Mouse (Mus musculus): ENCODE results near the gene Uncx.

Gene Uncx

DNA sequence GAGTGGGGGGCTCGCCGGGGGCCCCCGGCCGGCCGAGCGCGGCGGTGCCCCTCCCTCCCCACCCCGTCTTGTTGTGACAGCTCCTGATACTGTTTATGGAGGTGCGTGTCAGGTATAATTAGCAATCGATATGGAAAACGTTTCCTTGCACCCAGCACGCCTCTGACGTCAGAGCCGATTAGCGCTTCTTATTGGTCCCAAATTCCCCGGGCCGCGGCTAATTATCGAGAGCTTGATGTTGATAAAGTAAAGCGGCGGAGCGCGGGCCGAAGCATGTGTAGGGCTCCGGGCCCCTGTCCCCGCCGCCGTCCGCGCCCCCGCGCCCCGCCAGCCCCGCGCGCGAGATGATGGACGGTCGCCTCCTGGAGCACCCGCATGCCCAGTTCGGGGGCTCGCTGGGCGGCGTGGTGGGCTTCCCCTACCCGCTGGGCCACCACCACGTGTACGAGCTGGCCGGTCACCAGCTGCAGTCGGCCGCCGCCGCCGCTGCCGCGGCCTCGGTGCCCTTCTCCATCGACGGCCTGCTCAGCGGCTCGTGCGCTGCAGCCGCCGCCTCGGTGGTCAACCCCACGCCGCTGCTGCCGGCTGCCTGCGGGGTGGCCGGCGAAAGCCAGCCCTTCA is 466 bp downstream of the Uncx start:
- no peak for DNase-seq

GRCm38 (mm10) chr5:139544271-139545135 is 1.2 kb downstream of the Uncx start:
- no peak for DNase-seq

- DNase-seq, result no peak
These were observed 1.9 kb downstream of the Uncx start for GRCm38 (mm10) chr5:139545221-139545620.

- DNase-seq, result no peak
These were observed 2.5 kb downstream of the Uncx start for GRCm38 (mm10) chr5:139545673-139546335.

GRCm38 (mm10) chr5:139546336-139546770 is 3.1 kb downstream of the Uncx start:
- DNase-seq, result no peak

GRCm38 (mm10) chr5:139546771-139547420 is 3.6 kb downstream of the Uncx start:
- no peak for DNase-seq

DNA sequence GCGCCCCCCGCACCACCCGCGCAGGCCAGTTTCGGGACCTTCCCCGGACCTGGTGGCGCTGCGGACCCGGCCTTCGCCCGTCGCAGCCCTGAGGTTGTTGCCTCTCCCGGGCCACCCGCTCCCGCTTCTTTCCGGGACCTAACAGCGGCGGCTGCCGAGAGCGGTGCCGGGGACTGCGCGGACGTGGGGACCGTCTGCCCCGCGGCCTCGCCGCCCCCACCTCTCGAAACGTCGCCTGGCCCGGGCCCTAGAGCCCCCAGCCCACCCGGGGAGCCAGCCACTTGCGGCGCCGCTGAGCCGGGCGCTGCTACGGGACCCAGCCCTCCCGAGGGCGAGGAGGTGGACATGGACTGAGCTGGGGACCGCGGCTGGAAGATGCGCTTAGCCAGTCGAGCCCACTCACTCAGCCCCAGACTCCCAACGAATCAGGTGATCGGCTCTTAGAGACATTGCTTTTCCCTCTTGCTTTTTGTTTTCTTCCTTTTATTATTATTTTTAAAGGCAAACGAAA is 4.2 kb downstream of the Uncx start:
- no peak for DNase-seq

DNA sequence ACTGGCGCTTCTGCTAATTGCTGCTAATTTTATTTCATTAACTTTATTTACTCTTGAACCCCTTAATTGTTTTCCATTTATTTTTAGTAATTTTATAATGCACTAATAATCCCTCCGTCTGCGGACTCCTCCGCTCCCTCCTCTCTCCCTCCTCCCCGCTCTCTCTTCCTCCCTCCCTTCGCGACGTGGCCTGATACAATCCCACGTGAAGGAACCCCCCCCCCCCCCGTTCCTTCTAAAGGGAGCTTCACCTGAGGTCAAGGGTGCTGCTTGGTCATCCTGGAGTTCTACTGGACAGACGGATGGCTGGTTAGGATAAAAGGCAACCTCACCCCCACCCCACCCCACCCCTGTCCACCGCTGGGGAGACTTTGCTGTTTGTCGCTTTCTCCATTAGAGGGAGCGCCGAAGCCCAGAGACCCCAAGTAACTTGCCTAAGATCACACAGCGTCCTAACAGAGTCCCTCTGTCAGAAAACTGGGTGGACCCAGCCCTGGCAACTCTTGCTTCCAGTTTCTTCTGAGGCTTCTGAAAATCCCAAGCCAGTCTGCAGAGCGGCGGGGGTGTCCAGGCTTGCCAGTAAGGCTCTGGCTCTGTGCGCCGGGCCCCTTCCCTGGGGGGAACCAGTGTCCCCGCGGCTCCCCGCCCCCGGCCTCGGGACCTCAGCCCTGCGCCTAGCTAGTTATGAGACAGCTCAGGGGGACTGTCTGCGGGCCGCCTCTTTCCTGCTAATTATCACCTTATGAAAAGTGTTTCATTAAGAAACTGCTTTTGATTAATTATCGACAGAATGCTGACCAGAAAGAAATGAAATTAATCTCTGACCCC is 10.4 kb downstream of the Uncx start:
- DNase-seq, result no peak

GRCm38 (mm10) chr5:139554478-139555335 is 11.4 kb downstream of the Uncx start:
- DNase-seq, result no peak

DNA sequence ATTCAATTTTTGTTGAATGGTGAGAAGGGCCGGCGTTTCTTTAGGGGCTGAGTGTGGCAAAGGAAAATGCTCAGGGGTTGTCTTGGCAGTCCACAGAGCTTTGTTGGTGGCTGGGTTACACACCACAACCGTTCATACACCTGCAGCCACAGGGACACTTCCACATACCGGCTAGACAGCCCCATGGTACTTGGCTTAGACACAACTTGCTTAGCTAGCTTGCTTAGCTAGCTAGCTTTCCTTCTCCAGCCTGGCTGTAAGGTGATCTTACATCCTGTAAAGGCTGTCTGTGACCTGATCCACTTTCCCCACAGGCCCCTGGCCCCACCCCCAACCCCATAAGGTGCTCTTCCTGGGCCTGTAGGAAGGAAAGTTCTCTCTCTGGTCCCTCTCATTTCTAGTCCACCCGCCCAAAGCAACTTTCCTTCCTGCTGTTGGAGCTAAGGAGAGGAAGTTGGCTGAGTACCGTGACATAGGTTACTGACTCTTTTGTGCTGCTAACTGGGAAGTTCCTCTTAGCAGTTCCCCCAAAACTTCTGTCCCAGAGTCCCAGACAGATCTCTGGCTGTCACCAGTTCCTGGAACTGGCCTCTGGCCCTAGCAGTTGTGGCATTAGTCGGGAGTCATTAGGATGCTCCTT is 12.3 kb downstream of the Uncx start:
- DNase-seq, result no peak

- no peak for DNase-seq
These were observed 12.9 kb downstream of the Uncx start for GRCm38 (mm10) chr5:139556116-139556678.

DNA sequence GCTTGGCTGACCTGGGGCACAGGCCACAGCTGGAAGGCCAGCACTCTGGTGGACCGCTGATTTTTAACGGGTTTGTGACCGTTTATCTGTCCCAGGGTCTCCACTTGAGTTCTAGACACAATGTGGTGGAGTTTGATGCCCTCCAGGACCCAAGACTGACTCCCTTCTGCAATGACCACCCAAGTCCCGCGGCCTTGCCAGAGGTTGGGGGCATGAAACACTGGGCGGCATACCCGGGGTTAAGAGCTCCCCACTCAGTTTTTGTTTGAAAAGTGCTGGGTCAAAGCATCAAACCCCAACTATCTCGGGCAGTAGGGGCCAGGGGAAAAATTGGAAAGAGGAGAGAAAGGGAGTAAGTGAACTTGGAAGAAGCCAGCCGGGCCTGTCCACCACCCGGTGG is 13.8 kb downstream of the Uncx start:
- DNase-seq, result no peak

DNA sequence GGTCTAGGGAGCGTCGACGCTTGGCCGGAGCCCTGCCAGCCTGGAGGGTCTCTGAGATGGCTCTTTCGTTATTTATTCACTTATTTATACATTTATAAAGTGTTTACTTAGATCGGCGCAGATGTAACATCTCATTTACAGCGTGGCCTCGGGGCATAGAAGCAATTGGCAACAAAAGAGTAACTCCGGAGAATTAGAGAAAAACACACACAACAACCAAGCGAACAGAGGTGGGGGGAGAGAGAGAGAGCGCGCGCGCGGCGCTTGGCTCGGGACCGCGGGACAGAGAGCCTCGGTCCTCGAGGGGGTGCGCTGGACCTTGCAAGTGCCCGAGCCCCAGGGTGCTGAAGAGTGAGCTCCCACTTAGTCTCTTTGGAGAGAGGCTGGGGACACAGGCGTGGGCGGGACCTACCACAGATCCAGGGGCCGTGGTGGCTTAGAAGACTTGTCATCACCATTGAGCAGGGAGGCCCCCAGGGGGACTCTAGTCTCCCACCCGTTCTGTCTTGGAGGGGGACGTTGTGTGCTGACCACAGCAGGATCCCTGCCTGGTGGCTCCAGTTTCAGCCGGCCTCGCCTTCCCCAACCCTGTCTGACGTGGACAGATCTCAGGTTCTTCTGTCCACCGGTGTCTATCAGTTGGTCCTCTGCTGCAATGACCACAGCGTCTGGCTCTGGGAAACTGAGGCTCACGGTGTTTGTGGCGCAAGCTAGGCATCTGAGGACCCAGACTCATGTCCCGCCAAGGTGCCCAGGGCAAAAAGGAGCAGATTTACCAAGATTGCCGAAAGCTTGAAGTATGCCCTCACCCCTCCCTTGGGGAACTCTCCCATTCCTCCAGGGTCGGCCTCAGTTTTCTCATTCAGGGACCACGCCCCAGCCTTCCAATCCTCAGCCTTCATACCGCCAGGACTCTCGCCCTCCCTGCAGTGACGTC is 14.5 kb downstream of the Uncx start:
- no peak for DNase-seq

DNA sequence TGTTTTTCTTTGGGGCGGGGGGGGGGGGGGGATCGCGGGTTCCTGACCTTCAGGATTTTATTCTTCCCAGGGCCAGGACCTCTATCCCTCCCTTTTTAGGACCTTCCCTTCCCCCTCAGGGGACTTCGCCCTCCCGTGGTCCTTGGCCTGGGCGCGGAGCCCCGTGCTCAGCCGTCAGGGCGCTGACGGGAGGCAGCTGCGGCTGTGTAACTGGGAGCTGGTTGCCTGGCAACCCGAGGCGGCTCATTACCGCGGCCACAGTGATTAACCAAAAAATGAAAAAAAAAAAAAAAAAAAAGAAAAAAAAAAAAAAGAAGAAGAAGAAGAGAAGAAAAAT is 15.1 kb downstream of the Uncx start:
- DNase-seq, result peak; percentile 40 to 60

DNA sequence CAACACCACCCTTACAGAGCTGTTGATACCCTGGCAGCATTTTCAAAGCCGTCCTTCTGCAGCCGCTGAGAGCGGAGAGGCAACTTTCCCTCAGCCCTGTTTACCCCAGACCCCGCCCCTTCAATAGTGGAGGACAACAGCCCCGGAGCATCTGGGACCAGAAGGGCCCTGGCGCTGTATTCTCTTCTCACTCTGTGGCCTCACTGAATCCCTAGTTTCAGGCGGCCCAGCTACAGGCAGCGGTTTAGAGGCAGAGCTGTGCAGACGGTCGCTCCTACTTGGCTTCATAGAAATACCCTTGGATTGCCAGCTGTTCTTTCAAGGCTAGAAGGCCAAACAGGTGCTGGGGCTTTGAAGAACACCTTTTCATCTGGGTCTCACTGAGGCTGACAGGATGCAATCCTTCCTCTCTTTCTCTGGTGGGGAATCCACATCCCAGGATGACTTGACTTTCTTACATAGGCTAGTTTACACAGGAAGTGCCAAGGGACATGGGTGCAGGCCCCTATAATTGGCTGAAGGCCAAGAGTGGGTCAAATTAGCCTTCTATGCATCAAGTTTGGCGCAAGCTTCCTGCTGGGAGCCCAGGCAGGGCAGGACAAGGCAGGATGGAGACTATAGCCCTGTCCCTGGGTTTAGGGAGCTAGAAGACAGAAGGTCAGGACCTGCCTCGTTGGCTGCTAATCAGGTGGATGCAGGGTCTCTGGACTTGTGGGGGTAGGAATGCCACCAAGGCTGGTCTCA is 15.8 kb downstream of the Uncx start:
- DNase-seq, result no peak

DNA sequence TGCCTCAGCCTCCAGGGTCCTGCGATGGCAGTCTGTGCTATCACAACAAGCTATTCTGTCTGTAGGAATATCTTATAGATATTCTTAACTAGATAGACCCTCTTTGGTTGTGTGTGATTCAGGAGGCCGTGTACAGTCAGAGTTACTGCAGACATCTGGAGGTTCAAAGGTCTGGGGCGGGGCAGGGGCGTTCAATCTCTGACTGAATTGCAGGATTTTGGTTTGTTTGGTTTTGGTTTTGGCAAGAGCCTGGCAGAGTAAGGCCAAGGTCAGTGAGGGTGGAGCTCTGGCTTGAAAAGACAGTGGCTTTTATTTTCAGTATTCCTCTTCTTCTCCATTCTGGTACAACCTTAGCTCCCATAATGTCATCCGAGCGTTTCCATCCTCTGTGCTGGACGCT is 16.5 kb downstream of the Uncx start:
- no peak for DNase-seq

GRCm38 (mm10) chr5:139561363-139562001 is 18.2 kb downstream of the Uncx start:
- DNase-seq, result no peak

DNA sequence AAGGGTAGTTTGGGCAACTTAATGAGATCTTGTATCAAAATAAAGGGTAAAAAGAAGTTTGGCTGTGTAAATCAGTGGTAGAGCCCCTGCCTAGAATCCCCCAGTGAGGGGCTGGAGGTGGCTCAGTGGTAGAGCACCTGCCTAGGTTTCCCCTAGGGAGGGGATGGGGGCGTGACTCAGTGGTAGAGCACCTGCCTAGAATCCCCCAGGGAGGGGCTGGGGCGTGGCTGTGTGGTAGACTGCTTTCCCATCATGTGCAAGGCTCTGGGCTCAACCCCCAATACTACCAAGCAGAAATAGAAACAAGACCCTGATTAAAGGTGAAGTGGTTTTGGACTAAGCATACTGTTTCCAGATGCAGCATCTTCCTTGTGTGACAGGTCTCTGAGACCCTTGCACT is 21.4 kb downstream of the Uncx start:
- no peak for DNase-seq

Data from kidney, postnatal 36 days (tissue).